Mouse (Mus musculus) heart, embryonic 12.5 days (tissue): ENCODE results near the gene Inppl1. TPM values are rescaled to one million over a fixed set of nuclear protein-coding genes. Genes with fewer than 3 reads are reported as not detected.
A peak's percentile ranks its signal among the peaks of the same experiment; 100 is the strongest.

ENCODE experiments used
- ATAC-seq: fragments of 200-750 bp; cut with Nextera tagmentation; 2 replicates; pipeline ENCODE4 v1.8.0; 2017; ENCODE audit warnings: moderate TSS enrichment, moderate library complexity; ENCODE audit not compliant: insufficient number of reproducible peaks, low FRiP score
- H3K27ac ChIP-seq: fragments of 300-500 bp; sonication (generic); 2 replicates; pipeline ENCODE4 v1.5.1; 2016; ENCODE audit warnings: mild to moderate bottlenecking, moderate library complexity; ENCODE audit not compliant: poor library complexity, severe bottlenecking
- H3K27me3 ChIP-seq: fragments of 300-500 bp; sonication (generic); replicated peaks from 2 replicates; pipeline ENCODE4 v1.6.1; 2016; ENCODE audit warnings: mild to moderate bottlenecking, moderate library complexity
- H3K36me3 ChIP-seq: fragments of 300-500 bp; sonication (generic); 2 replicates; pipeline ENCODE4 v1.6.1; 2016; ENCODE audit warnings: mild to moderate bottlenecking, moderate library complexity
- H3K4me1 ChIP-seq: fragments of 300-500 bp; sonication (generic); replicated peaks from 2 replicates; pipeline ENCODE4 v1.6.1; 2016; ENCODE audit warnings: mild to moderate bottlenecking
- H3K4me2 ChIP-seq: fragments of 300-500 bp; sonication (generic); 2 replicates; pipeline ENCODE4 v1.6.1; 2016; ENCODE audit warnings: mild to moderate bottlenecking, moderate library complexity
- H3K4me3 ChIP-seq: fragments of 300-500 bp; sonication (generic); 2 replicates; pipeline ENCODE4 v1.5.1; 2016; ENCODE audit warnings: mild to moderate bottlenecking
- H3K9ac ChIP-seq: fragments of 300-500 bp; sonication (generic); 2 replicates; pipeline ENCODE4 v1.6.1; 2016; ENCODE audit warnings: mild to moderate bottlenecking, moderate library complexity
- H3K9me3 ChIP-seq: fragments of 300-500 bp; sonication (generic); replicated peaks from 2 replicates; pipeline ENCODE4 v1.6.1; 2016; ENCODE audit warnings: mild to moderate bottlenecking, moderate library complexity
- WGBS: fragments of 180-500 bp; shearing (Covaris S2); methylation state at CpG from one replicate; pipeline ENCODE4 v1.1.7; 2016; 5-methylcytosine and 5-hydroxymethylcytosine counted together
- polyA plus RNA-seq: library from polyadenylated mRNA; unstranded; fragments of >200 nt; fragmentation: Nextera tagmentation; extraction: Ambion mirVana; gene quantifications from 2 replicates; pipeline ENCODE4 v1.2.1, GENCODE M21; 2016

Gene Inppl1
- polyA plus RNA-seq, 1 experiment from 2014 or later, result 44.8 TPM

GRCm38 (mm10) chr7:101823758-101824630 lies 14.0 kb downstream of the Inppl1 start:
- Histone ChIP-seq H3K9me3 (no peaks in the 10 kb centered on the region), H3K4me2 (no peak overlapping the region), H3K4me1 (peaks cover 35% of the 10 kb centered on the region), H3K4me3 (no peak overlapping the region), H3K27me3 (peaks cover 28% of the 10 kb centered on the region), H3K27ac (no peak overlapping the region), H3K9ac (no peak overlapping the region), H3K36me3 (peaks cover 62% of the 10 kb centered on the region)
- WGBS, result 80% methylated on average over 17 of the region's 18 CpGs
- no peak for ATAC-seq

GRCm38 (mm10) chr7:101822836-101823757 lies 14.9 kb downstream of the Inppl1 start:
- Histone ChIP-seq H3K36me3 (peaks cover 53% of the 10 kb centered on the region), H3K9ac (no peak overlapping the region), H3K27me3 (peaks cover 37% of the 10 kb centered on the region), H3K4me2 (peak overlapping the region; percentile 79; the same call in 1 of the 2 replicates), H3K4me3 (no peak overlapping the region), H3K27ac (no peak overlapping the region), H3K4me1 (peaks cover 40% of the 10 kb centered on the region), H3K9me3 (no peaks in the 10 kb centered on the region)
- ATAC-seq, result 0 out of 2 replicates have a peak, but pooled peaks have one; percentile 4
- WGBS, result 41% methylated on average over 32 of the region's 32 CpGs

- peaks cover 41% of the 10 kb centered on the region for H3K36me3 ChIP-seq
- ATAC-seq, result peak; percentile 80
- peak overlapping the region; percentile 60 for H3K27ac ChIP-seq
- H3K27me3 ChIP-seq, result peaks cover 49% of the 10 kb centered on the region
- H3K4me1 ChIP-seq, result peaks cover 43% of the 10 kb centered on the region
- H3K4me3 ChIP-seq, result peak overlapping the region; percentile 53
- peak overlapping the region; percentile 71 for H3K9ac ChIP-seq
- no peaks in the 10 kb centered on the region for H3K9me3 ChIP-seq
- 1% methylated on average over 69 of the region's 71 CpGs for WGBS
- H3K4me2 ChIP-seq, result peak overlapping the region; percentile 79
Measured at GRCm38 (mm10) chr7:101821571-101822501, 16.2 kb downstream of the Inppl1 start.

GRCm38 (mm10) chr7:101820295-101821030 lies 17.6 kb downstream of the Inppl1 start:
- peak overlapping the region; percentile 79 for H3K4me2 ChIP-seq
- H3K27ac ChIP-seq, result no peak overlapping the region
- WGBS, result 3% methylated on average over 35 of the region's 35 CpGs
- H3K36me3 ChIP-seq, result peaks cover 27% of the 10 kb centered on the region
- H3K9me3 ChIP-seq, result no peaks in the 10 kb centered on the region
- ATAC-seq, result no peak
- peaks cover 43% of the 10 kb centered on the region for H3K4me1 ChIP-seq
- H3K9ac ChIP-seq, result no peak overlapping the region
- H3K4me3 ChIP-seq, result peak overlapping the region; percentile 53
- H3K27me3 ChIP-seq, result peaks cover 55% of the 10 kb centered on the region

- 0 out of 2 replicates have a peak, but pooled peaks cover 2% of the 10 kb centered on the region for H3K36me3 ChIP-seq
- under 1% methylated on average over 45 of the region's 45 CpGs for whole genome bisulfite sequencing
- H3K27me3 ChIP-seq, result peaks cover 55% of the 10 kb centered on the region
- peaks cover 35% of the 10 kb centered on the region for H3K4me1 ChIP-seq
- peak within 1 kb of the TSS; percentile 45 for H3K4me3 ChIP-seq
- H3K9ac ChIP-seq, result peak within 1 kb of the TSS; percentile 46
- H3K27ac ChIP-seq, result no peak within 1 kb of the TSS
- H3K9me3 ChIP-seq, result peaks cover 7% of the 10 kb centered on the region; the same call in 1 of the 2 replicates
- H3K4me2 ChIP-seq, result peak within 1 kb of the TSS; percentile 70
- ATAC-seq, result no peak; the same call in 1 of the 2 replicates
Measured at GRCm38 (mm10) chr7:101817861-101818401, 20.1 kb downstream of the Inppl1 start, which contains the start of gene Phox2a. Phox2a (plus strand) TSS chr7:101818313.

- no peak for ATAC-seq
- 78% methylated on average over 1 of the region's 1 CpGs for WGBS
Measured at GRCm38 (mm10) chr7:101777053-101777452, 61.0 kb downstream of the Inppl1 start.

GRCm38 (mm10) chr7:101772687-101773086 lies 65.3 kb downstream of the Inppl1 start:
- Histone ChIP-seq H3K4me2 (no peak overlapping the region), H3K9ac (no peak overlapping the region), H3K9me3 (no peaks in the 10 kb centered on the region), H3K27ac (no peak overlapping the region), H3K4me3 (no peak overlapping the region), H3K4me1 (peaks cover 23% of the 10 kb centered on the region), H3K36me3 (peaks cover 6% of the 10 kb centered on the region; the same call in 1 of the 2 replicates), H3K27me3 (no peaks in the 10 kb centered on the region)
- ATAC-seq, result no peak
- WGBS, result 65% methylated on average over 8 of the region's 8 CpGs

More at GRCm38 (mm10) chr7:101777053-101777452, 61.0 kb downstream of the Inppl1 start:
- Histone ChIP-seq H3K9ac (no peak overlapping the region), H3K36me3 (peaks cover 29% of the 10 kb centered on the region; the same call in 1 of the 2 replicates), H3K4me3 (no peak overlapping the region), H3K27ac (no peak overlapping the region), H3K4me2 (no peak overlapping the region), H3K27me3 (no peaks in the 10 kb centered on the region), H3K9me3 (no peaks in the 10 kb centered on the region), H3K4me1 (peaks cover 8% of the 10 kb centered on the region; the same call in 1 of the 2 replicates)
